Mouse (Mus musculus) CD4-positive, CD25-positive, alpha-beta regulatory T cell, adult 4 months (primary cell): ENCODE measurements around the gene Exoc6. TPM values are rescaled to one million over a fixed set of nuclear protein-coding genes. Genes with fewer than 3 reads are reported as not detected.

ENCODE experiments used
- ATAC-seq: one replicate; pipeline ENCODE4 v1.8.0; 2017
- polyA plus RNA-seq, 2 experiments: library from polyadenylated mRNA; unstranded; fragments of 100-300 nt; shearing (Covaris generic); gene quantifications; one replicate each; pipeline ENCODE4 v1.2.1; 2017

Exoc6 gene
- polyA plus RNA-seq, 2 experiments from 2014 or later: 33.3 to 41.4 TPM

DNA sequence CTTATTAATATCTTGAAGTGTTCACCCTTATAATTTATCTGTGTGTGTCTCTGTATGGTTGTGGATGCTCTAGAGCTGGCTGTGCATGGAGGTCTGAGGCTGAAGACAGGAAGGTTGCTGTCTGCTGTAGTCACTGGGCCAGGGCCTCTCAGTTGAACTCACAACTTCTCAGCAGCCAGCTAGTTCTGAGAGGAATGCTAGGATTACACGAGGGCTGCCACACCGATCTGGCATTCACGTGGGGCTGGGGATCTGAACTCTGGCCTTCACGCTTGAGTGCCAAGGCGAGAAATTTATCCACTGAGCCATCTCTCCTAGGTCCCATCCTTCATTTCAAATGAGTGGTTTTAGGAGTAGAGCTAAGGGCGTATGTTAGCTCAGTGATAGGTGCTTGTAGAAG, 30.2 kb downstream of the Exoc6 start:
- ATAC-seq: no peak

GRCm38 (mm10) chr19:37585210-37585609, 35.0 kb downstream of the Exoc6 start:
- no peak for ATAC-seq

DNA sequence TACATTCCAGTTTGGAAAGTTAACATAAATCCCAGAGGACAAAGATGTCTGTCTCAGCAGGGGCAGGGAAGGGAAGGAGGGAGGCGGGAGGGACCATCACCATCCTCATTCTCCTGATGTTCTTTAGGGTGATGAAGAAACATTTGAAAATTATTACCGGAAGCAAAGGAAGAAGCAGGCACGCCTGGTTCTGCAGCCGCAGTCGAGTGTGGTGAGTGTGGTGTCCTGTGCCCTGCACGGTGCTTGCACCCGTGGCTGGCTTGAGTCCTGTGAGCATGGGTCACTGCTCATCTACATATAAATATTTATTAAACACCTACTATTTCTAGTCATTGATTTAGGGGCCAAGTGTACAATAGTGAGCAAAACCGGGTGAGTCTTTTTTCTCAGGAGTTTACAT, 35.5 kb downstream of the Exoc6 start:
- no peak for ATAC-seq

DNA sequence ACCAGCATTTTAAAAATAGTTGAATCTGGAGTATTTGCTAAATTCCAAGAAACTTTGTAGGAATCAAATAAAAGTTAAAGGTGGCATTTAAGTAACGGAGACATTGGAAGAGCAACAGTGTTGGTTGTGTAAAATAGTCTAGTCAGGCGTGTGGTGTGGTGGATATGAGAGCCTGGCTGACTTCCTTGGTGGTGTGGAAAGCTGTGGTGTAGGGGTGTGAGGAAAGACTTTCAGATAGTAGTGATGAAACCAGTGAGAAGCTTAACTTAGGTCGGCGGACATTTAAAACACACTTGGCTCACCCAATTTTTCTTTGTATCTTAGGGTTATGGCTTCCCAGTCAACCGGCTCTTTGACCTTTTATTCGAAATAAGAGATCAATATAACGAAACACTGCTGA, 40.3 kb downstream of the Exoc6 start:
- ATAC-seq: no peak

- no peak for ATAC-seq
Observed at GRCm38 (mm10) chr19:37601968-37602848, 52.0 kb downstream of the Exoc6 start.

DNA sequence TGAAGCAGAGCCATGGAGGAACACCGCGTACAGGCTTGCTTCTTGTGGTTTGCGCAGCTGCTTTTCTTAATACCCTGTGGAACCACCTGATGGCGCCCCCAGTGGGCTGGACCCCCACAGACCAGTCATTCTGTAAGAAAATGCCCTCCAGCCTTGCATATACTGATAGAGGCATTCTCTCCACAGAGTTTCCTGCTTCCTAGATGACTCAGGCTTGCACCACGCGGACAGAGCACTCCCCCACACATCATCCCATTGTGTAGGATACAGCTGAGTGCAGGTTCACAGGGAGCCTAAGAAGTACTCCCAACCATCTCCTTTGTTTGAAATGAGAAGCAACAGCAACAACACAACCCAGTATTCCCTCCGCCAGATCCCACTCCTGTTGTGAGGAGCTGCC, 59.8 kb downstream of the Exoc6 start:
- no peak for ATAC-seq

DNA sequence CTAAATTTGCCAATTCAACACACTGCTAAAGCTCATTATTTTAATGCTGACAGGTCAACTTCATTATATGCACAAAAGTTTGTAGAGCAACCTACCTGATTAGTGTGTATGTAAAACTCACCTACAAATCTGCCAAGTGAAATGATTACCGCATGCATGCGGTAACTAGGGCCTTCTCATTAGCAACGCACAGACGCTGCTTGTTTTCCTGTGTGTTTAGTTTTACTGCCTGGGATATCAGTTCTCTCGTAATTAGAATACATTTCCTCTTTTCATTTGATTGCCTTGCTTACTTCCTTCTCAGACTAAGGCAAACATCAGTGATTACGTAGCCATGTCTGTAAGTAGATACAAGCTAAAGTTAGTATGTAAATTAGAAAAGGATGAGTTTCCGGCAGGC, 62.7 kb downstream of the Exoc6 start:
- no peak for ATAC-seq

- no peak for ATAC-seq
Observed at GRCm38 (mm10) chr19:37615039-37615630, 64.9 kb downstream of the Exoc6 start.

GRCm38 (mm10) chr19:37647994-37648393, 97.8 kb downstream of the Exoc6 start:
- ATAC-seq: no peak

GRCm38 (mm10) chr19:37650526-37650925, 100.3 kb downstream of the Exoc6 start:
- no peak for ATAC-seq

DNA sequence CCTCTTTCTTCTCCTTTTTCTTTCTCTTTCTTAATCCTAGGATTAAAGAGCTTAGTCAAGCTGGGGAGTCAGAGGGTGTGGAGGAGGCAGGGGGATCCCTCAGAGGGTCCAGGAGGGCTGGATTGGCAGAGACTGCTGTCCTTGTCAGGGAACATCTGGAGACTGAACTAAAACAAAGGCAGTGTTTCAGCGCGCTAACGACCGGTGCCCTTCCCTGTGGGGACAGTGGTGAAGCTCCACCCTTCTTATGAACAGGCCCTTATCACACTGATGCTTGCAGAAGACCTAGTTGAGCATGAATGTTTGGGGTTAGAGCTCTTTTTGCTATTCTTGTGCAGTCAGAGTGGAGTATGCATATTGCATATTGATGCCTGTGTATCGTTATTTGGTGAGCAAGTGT, 103.8 kb downstream of the Exoc6 start:
- ATAC-seq: no peak

- no peak for ATAC-seq
Observed at GRCm38 (mm10) chr19:37656441-37656840, 106.2 kb downstream of the Exoc6 start.

DNA sequence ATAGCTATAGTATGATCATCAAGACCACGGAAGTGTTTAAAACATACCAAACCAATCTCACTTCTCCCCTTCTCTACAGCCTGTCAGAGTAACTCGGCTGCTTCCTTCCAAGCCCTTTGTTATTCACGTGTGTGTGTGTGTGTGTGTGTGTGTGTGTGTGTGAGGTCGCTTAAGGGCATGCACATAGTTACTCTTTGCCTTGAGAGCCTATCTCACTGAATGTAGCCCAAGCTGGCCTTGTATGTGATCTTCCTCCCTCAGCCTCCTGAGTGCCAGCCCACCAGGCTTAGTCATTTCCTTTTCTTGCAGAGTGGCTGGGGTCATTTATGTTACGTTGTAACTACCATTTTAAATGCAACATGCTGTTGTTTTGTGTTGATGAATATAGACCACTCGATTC, 115.0 kb downstream of the Exoc6 start:
- no peak for ATAC-seq

DNA sequence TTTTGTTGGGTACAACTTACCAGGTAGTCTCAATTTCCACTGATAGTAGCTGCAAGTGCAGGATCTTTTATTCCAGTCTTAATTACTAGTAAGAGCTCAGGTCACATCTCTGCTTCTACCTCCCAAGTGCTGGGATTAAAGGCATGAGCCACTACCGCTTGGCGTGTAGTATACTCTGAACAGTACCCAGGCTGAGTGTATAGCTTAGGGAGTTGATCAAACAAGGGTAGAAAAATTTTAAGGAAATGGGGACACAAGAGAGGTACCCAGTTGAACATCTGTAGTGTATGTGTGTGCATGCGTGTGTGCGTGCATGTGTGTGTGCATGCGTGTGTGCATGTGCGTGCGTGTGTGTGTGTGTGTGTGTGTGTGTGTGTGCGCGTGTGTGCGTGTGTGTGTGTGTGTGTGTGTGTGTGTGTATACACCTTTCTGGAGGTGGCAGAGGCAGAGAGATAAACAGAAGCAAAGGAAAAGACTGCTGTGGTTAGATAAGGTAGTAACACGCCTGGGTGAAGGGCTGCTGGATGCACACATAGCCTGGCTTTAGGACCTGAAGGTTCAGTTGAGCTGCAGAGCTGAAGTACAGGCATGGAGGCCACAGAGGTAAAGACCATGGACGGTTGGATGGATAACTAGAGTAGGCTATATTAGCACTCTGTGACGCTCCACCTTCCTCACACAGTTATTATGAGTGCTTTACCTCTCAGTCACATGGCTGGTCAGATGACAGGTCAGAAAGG, 117.8 kb downstream of the Exoc6 start:
- ATAC-seq: no peak

DNA sequence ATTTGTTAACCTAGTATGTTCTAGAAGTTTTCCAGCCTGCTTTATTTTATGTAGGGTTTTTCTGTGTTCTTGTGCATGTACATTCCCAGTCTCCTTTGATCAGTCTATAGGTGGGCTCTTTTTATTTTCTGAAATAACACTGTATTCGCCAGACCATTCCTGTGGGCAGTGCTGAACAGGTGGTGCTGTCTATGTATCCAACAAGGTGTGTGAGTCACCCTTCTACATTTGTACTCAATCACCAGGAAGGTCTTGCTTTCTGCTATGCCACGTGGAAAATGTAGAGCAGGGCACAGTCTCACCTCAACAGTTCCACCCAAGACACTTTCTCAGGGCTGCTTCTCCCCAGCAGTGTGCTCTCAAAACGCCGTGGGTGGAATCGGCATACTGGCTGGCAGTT, 118.4 kb downstream of the Exoc6 start:
- ATAC-seq: no peak

GRCm38 (mm10) chr19:37669486-37669885, 119.3 kb downstream of the Exoc6 start:
- no peak for ATAC-seq

DNA sequence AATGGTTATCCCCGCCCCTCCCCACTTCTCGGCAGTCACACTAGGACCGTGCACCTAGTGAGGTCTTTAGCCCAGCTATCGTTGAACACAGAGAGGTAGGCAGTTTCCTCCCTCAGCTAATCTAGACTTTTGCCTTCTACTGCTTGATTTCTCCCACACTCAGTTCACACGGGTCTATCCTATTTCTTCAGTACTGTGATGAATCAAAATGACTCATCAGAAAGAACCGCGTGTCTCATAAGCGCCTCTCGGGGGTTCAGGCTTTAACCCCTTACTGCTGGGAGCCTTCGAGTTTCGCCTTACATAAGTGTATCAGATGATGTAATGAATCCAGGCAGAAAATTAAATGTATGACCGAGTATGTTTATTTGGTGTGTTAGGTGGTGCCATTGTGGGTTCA, 123.2 kb downstream of the Exoc6 start:
- peak; percentile 57 for ATAC-seq

DNA sequence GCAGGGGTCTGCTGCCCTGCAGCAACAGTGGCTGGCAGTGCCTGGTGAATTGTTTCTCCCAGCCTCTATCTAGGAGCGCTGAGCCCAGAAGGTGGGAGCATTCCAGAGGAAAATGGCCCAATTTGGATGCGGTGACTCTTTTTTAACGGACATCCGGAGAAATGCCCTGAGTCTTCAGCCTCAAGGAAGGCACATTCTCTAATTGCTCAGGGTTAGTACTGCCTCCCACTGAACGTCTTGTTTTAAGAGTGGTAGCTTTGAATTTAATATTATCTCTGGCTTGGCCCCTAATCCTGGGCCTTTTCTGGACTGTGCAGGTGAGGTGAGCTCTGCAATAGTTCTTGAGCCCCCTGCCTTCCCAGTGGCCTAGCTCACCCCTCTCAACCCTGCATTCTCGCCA, 135.1 kb downstream of the Exoc6 start, which contains the start of gene Cyp26c1:
TSS of gene Cyp26c1 (plus strand) at position 301 of the 400 bp plus-strand sequence.
- no peak for ATAC-seq

DNA sequence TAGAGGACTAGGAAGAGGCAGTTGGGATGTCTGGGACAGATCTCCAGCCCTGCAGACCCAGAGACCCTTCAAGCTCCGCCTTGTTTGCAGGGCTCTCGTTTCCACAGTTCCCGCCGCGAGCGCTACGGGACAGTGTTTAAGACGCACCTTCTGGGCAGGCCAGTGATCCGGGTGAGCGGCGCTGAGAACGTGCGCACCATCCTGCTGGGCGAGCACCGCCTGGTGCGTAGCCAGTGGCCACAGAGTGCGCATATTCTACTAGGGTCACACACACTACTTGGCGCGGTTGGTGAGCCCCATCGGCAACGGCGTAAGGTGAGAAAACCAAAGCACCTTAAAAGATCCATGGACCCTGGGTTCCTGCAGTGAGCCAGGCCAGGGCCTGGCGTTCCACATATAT, 136.1 kb downstream of the Exoc6 start:
- ATAC-seq: no peak

DNA sequence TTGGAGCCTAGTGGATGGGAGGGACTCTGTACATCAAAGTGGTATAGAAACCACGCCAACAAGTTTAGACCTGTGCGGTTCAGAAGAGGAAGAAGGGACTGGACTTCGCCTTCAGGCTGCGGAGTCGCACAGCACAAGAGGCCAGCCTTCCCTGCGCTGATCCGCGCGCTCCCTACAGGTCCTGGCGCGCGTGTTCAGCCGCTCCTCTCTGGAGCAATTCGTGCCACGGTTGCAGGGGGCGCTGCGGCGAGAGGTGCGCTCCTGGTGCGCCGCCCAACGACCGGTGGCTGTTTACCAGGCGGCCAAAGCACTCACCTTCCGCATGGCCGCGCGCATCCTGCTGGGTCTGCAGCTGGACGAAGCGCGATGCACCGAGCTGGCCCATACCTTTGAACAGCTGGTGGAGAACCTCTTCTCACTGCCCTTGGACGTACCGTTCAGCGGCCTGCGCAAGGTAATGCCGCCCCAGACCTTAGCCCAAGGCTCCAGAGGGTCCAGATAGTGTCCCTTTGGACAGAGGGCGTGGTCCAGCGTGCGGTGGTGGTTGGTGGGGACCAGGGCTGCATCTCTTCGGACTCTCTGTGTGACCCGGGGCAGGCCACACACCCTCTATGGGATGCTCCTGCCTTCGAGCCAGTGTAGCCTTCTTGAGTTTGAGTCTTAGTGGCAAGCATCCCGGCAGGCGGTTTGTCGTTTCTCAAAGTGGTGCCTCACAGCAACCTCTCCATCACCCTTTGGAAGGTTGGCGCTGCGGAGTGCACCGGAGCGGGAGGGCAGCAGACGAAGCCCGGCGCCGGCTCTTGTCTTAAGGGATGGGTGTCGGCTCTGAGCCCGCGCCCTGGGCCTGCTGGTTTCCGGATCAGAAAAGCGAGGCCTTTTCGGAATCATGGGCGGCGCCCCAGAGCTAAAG, 137.0 kb downstream of the Exoc6 start:
- no peak for ATAC-seq

- ATAC-seq: no peak
Observed at GRCm38 (mm10) chr19:37689478-37689877, 139.3 kb downstream of the Exoc6 start.

DNA sequence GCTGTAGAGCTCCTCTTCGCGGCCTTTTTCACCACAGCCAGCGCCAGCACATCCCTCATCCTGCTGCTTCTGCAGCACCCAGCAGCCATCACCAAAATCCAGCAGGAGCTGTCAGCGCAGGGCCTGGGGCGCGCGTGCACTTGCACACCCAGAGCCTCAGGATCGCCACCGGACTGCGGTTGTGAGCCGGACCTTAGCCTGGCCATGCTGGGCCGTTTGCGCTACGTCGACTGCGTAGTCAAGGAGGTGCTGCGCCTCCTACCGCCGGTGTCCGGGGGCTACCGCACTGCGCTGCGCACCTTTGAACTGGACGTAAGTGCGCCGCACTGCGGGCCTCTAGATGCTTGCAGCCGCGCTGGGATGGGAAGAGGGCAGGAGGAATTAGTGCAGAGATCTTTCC, 140.5 kb downstream of the Exoc6 start:
- no peak for ATAC-seq
